Mouse (Mus musculus): ENCODE measurements around the gene Slc22a6. TPM values are rescaled to one million over a fixed set of nuclear protein-coding genes. Genes with fewer than 3 reads are reported as not detected.

Slc22a6 gene
- polyA plus RNA-seq, 2 experiments = 0.03 TPM; not detected in 1

DNA sequence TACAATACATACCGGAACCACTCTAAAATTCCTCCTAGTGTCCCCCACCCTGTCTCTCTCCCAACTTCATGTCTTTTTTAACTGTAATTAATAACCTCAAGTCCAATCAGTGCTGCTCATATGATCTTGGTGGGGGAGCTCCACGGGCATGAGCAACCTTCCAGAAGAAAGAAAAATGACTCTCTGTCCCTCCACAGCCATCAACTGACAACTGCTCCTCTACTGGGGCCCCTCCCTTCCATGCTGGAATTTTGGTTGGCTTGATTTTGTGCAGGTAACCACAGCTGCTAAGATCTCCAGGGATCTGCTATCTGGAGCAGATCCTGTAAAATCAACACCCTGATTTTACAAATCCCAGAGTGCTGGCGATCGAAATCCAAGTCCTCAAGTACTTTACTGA lies 40.4 kb upstream of the Slc22a6 start:
- ATAC-seq (ENCODE audit: low FRiP score, low read depth) (no peak), DNase-seq (ENCODE audit: low spot score) (no peak)
- Histone ChIP-seq H3K27ac (replicated peaks; ENCODE audit: low read depth, low read length) (no peak overlapping the region), H3K27me3 (ENCODE audit: control insufficient read depth, insufficient read depth, low read length) (no peaks in the 10 kb centered on the region), H3K9me3 (ENCODE audit: control insufficient read depth, low read length) (no peaks in the 10 kb centered on the region), H3K4me1 (ENCODE audit: control insufficient read depth, insufficient read depth, low read length) (peaks cover 3% of the 10 kb centered on the region), H3K36me3 (ENCODE audit: control insufficient read depth, insufficient read depth, low read length) (no peaks in the 10 kb centered on the region), H3K4me3 (replicated peaks; ENCODE audit: low read length) (no peak overlapping the region), H3K9ac (ENCODE audit: low read depth, low read length, severe bottlenecking) (no peak overlapping the region), H3K4me2 (replicated peaks; ENCODE audit: low read depth, low read length, severe bottlenecking) (no peak overlapping the region)
- 78% methylated on average over 4 of the region's 4 CpGs for WGBS
- TF ChIP-seq POLR2A (IDR thresholded peaks at IDR 0.05; ENCODE audit: borderline replicate concordance, extremely low read depth, insufficient read depth, insufficient read length) = no peak

DNA sequence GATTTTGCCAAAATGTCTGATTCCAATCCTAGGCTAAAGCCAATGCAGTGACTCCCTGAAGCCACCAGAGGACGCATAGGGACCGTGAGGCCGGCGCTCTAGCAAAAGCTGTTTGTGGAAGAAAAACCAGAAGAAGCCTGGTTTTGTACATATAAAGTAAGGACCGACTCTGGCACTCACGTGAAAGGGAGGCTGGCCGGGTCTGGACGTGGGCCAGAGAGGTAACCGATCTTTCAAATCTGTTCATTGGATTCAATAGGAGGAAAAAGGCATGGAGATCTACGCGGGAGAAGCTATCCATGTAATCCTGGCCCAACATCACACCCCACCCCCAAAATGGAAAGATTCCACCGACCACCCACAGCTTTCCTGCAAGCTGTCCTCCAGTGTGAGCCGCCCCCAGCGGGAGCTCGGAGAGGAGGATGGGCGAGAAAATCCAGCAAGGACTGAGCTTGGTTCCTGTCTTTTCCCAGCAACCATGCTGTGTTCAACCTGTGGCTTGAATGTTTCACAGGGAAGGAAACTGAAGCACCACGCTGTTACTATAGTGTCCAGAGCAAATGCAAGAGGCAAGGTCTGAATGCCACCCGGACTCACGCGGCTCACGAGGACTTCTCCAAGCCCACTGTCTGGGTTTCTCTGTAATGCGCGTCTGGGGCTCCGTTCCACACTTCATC lies 39.4 kb upstream of the Slc22a6 start:
- peak overlapping the region; percentile 51 for H3K9ac ChIP-seq (ENCODE audit: low read depth, low read length, severe bottlenecking)
- peak overlapping the region; percentile 76 for H3K4me2 ChIP-seq (replicated peaks; ENCODE audit: low read depth, low read length, severe bottlenecking)
- WGBS = 6% methylated on average over 24 of the region's 24 CpGs
- ATAC-seq (ENCODE audit: low FRiP score, low read depth) (peak; percentile 81), DNase-seq (ENCODE audit: low spot score) (peak; percentile 69)
- peak overlapping the region; percentile 34 for H3K4me3 ChIP-seq (replicated peaks; ENCODE audit: low read length)
- H3K4me1 ChIP-seq (ENCODE audit: control insufficient read depth, insufficient read depth, low read length) = peaks cover 3% of the 10 kb centered on the region
- no peaks in the 10 kb centered on the region for H3K36me3 ChIP-seq (ENCODE audit: control insufficient read depth, insufficient read depth, low read length)
- H3K27me3 ChIP-seq (ENCODE audit: control insufficient read depth, insufficient read depth, low read length) = no peaks in the 10 kb centered on the region
- peak overlapping the region; percentile 13; the same call in 1 of the 2 replicates for H3K27ac ChIP-seq (replicated peaks; ENCODE audit: low read depth, low read length)
- TF ChIP-seq POLR2A (IDR thresholded peaks at IDR 0.05; ENCODE audit: borderline replicate concordance, extremely low read depth, insufficient read depth, insufficient read length) = peak; percentile 30; the same call in 1 of the 2 replicates
- H3K9me3 ChIP-seq (ENCODE audit: control insufficient read depth, low read length) = no peaks in the 10 kb centered on the region

- no peaks in the 10 kb centered on the region for H3K27me3 ChIP-seq (ENCODE audit: control insufficient read depth, insufficient read depth, low read length)
- H3K4me3 ChIP-seq (replicated peaks; ENCODE audit: low read length) = peak overlapping the region; percentile 34
- ATAC-seq (ENCODE audit: low FRiP score, low read depth) = no peak
- no peaks in the 10 kb centered on the region for H3K36me3 ChIP-seq (ENCODE audit: control insufficient read depth, insufficient read depth, low read length)
- TF ChIP-seq POLR2A (IDR thresholded peaks at IDR 0.05; ENCODE audit: borderline replicate concordance, extremely low read depth, insufficient read depth, insufficient read length) = no peak
- H3K9ac ChIP-seq (ENCODE audit: low read depth, low read length, severe bottlenecking) = no peak overlapping the region
- no peak for DNase-seq (ENCODE audit: low spot score)
- no peaks in the 10 kb centered on the region for H3K9me3 ChIP-seq (ENCODE audit: control insufficient read depth, low read length)
- WGBS = 46% methylated on average over 2 of the region's 2 CpGs
- no peak overlapping the region for H3K27ac ChIP-seq (replicated peaks; ENCODE audit: low read depth, low read length)
- peak overlapping the region; percentile 76 for H3K4me2 ChIP-seq (replicated peaks; ENCODE audit: low read depth, low read length, severe bottlenecking)
- H3K4me1 ChIP-seq (ENCODE audit: control insufficient read depth, insufficient read depth, low read length) = peaks cover 3% of the 10 kb centered on the region
These were observed 38.9 kb upstream of the Slc22a6 start for GRCm38 (mm10) chr19:8578970-8579342.

DNA sequence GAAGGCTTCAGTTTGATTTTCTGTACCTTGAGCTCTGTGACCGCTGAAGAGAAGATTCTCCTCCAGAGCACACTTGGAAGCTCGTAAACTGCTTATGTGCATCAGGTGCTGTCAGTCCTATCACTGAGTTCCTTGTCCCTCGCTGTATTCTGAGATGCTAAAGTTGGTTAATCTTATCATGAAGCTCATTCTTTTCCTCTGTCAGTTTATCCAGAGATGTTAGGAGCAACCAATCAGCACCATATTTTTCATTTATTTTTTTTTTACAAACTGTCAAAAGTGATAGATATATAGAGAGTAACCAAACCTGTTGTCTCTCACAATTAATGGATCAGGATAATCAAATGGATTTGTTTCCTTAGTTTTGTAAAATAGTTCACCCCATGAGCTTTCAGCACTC lies 32.5 kb upstream of the Slc22a6 start:
- no peak overlapping the region for H3K4me2 ChIP-seq (replicated peaks; ENCODE audit: low read depth, low read length, severe bottlenecking)
- no peaks in the 10 kb centered on the region for H3K4me1 ChIP-seq (ENCODE audit: control insufficient read depth, insufficient read depth, low read length)
- no peak overlapping the region for H3K27ac ChIP-seq (replicated peaks; ENCODE audit: low read depth, low read length)
- ATAC-seq (ENCODE audit: low FRiP score, low read depth) (no peak), DNase-seq (ENCODE audit: low spot score) (no peak)
- H3K9me3 ChIP-seq (ENCODE audit: control insufficient read depth, low read length) = no peaks in the 10 kb centered on the region
- H3K9ac ChIP-seq (ENCODE audit: low read depth, low read length, severe bottlenecking) = no peak overlapping the region
- TF ChIP-seq POLR2A (IDR thresholded peaks at IDR 0.05; ENCODE audit: borderline replicate concordance, extremely low read depth, insufficient read depth, insufficient read length) = no peak
- H3K4me3 ChIP-seq (replicated peaks; ENCODE audit: low read length) = no peak overlapping the region
- H3K27me3 ChIP-seq (ENCODE audit: control insufficient read depth, insufficient read depth, low read length) = no peaks in the 10 kb centered on the region
- no peaks in the 10 kb centered on the region for H3K36me3 ChIP-seq (ENCODE audit: control insufficient read depth, insufficient read depth, low read length)
- WGBS = 87% methylated on average over 3 of the region's 3 CpGs

- no peak for ATAC-seq (ENCODE audit: low FRiP score, low read depth)
- Histone ChIP-seq H3K9me3 (ENCODE audit: control insufficient read depth, low read length) (no peaks in the 10 kb centered on the region), H3K36me3 (ENCODE audit: control insufficient read depth, insufficient read depth, low read length) (no peaks in the 10 kb centered on the region), H3K27ac (replicated peaks; ENCODE audit: low read depth, low read length) (no peak overlapping the region), H3K9ac (ENCODE audit: low read depth, low read length, severe bottlenecking) (no peak overlapping the region), H3K27me3 (ENCODE audit: control insufficient read depth, insufficient read depth, low read length) (no peaks in the 10 kb centered on the region), H3K4me2 (replicated peaks; ENCODE audit: low read depth, low read length, severe bottlenecking) (no peak overlapping the region), H3K4me3 (replicated peaks; ENCODE audit: low read length) (no peak overlapping the region), H3K4me1 (ENCODE audit: control insufficient read depth, insufficient read depth, low read length) (no peaks in the 10 kb centered on the region)
- TF ChIP-seq POLR2A (IDR thresholded peaks at IDR 0.05; ENCODE audit: borderline replicate concordance, extremely low read depth, insufficient read depth, insufficient read length) = no peak
- WGBS = 70% methylated on average over 2 of the region's 2 CpGs
- DNase-seq (ENCODE audit: low spot score) = no peak
These were observed 31.9 kb upstream of the Slc22a6 start for GRCm38 (mm10) chr19:8585899-8586298.

Data from limb, embryonic 14.5 days (tissue).